Mouse (Mus musculus) layer of hippocampus, adult 8-10 months (tissue): Measurements from ENCODE around the gene Ccdc74a. TPM values are rescaled to one million over a fixed set of nuclear protein-coding genes. Genes with fewer than 3 reads are reported as not detected.
"Not testable (repeated sequence)": the region's sequence is repeated elsewhere in the genome, so short reads cannot be mapped to it uniquely, and the experiment has no call there.

Experiments
- DNase-seq, 2 experiments: peaks; one replicate each; pipeline ENCODE4 v3.0.0; 2022; ENCODE audit warnings: low spot score in 2 of 2
- total RNA-seq, 4 experiments: library from RNA; stranded (reverse); gene quantifications; 2 replicates each; pipeline ENCODE4 v1.2.4; 2022

The Ccdc74a gene
- 10 to 100 TPM; 29.8 to 42.6 (median 41.3) TPM for total RNA-seq

- peak; percentile 51 to 75 for DNase-seq
Observed at GRCm38 (mm10) chr16:17646310-17647114, at the start of gene Ccdc74a. Gene Ccdc74a (plus strand): TSS chr16:17646470.

GRCm38 (mm10) chr16:17600944-17601562 lies 45.2 kb upstream of the Ccdc74a start:
- no peak for DNase-seq

GRCm38 (mm10) chr16:17604941-17605340 lies 41.3 kb upstream of the Ccdc74a start:
- DNase-seq: no peak

DNA sequence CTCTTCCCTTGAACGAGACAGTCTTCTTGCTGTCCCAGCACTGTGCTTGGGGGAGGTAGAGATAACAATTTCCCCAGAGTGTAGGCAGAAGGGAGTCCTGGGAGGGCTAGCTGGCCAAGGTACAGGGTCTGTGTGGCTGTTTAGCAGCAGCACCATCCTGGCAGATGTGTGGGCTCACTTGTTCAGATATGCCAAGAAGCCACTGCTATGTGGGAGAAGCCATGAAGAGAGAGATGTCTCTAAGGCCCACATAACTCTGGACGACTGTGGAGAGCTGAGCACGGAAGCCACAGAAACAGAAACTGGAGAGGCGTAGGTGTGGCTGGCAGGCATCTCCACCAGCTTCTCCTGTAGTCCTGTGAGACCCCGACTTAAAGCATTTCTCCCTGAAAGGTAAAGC lies 40.6 kb upstream of the Ccdc74a start:
- no peak for DNase-seq

- DNase-seq: peak; percentile 18 to 46
Observed at GRCm38 (mm10) chr16:17611383-17611782, 34.9 kb upstream of the Ccdc74a start.

- not testable (repeated sequence) for DNase-seq
Observed at GRCm38 (mm10) chr16:17614740-17615139, 31.5 kb upstream of the Ccdc74a start.

DNA sequence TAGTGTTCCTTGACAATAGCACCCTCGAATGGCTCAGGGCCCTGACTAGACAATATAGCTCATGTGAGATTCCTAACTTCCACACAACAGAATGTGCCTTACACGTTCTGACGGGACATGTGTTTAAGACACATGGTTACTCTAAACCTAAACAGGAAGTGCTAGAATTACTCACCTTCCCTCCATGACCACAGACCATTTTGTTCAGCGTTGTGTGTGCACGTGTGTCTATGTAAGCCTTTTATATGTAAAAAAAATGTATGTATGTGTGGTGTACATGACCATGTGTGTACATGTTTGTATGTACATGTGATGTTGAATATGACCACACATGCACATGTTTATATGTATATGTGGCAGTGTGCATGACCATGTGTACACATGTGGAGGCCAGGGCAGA lies 30.1 kb upstream of the Ccdc74a start:
- DNase-seq: no peak

- peak in 1 of 2 experiments; percentile 43 for DNase-seq
Observed at GRCm38 (mm10) chr16:17617922-17618565, 28.2 kb upstream of the Ccdc74a start.

DNA sequence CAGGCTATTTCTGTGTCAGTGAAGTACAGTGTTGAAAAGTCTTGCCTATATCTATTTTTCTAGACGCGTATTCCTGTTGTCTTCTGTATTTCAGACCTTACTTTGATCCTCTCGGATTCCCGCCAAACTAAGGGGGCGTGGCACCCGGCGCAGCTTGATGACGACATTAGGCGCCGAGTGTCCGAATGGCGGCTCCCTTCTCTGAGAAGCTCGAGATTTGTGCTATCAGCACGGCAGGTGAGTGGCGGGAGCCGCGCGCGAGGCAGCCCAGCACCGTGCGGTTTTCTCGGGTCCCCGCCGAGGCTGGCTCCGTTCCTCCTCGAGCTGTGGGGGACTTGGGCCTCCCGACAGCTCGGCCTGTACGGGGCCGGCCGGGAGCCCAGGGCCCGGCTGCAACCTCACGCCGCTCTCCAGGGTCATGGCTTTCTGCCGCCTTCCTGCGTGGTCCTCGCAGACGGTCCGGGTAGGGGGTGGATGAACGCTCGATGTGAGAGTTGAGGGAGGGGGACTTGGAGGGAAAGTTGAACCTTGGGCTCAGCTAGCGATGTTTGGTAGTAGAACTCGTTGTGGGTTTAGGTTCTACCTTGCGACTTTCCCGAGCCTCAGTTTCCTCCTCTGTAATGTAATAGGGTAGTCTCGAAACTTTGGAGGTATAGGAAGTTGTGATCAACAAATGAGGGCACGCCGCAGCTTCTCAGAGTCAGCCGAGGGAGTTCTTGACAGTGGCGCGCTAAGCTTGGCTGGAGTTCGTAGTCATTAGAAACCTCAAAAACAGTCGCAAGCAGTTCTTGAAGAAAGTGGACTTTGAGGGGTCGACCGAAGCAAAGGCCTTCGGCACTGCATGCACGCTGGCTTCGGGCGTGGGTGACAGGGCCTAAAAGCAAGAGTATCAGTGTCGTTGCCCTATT lies 26.8 kb upstream of the Ccdc74a start, which contains the start of gene Smpd4:
TSS of gene Smpd4 (plus strand) at position 157 of the 908 bp plus-strand sequence.
- peak; percentile 69 to 88 for DNase-seq

- DNase-seq: no peak
Observed at GRCm38 (mm10) chr16:17621936-17622335, 24.3 kb upstream of the Ccdc74a start.

GRCm38 (mm10) chr16:17625488-17626268 lies 20.6 kb upstream of the Ccdc74a start:
- no peak for DNase-seq

GRCm38 (mm10) chr16:17626269-17626555 lies 20.1 kb upstream of the Ccdc74a start:
- no peak for DNase-seq

GRCm38 (mm10) chr16:17632580-17632979 lies 13.7 kb upstream of the Ccdc74a start:
- DNase-seq: no peak

DNA sequence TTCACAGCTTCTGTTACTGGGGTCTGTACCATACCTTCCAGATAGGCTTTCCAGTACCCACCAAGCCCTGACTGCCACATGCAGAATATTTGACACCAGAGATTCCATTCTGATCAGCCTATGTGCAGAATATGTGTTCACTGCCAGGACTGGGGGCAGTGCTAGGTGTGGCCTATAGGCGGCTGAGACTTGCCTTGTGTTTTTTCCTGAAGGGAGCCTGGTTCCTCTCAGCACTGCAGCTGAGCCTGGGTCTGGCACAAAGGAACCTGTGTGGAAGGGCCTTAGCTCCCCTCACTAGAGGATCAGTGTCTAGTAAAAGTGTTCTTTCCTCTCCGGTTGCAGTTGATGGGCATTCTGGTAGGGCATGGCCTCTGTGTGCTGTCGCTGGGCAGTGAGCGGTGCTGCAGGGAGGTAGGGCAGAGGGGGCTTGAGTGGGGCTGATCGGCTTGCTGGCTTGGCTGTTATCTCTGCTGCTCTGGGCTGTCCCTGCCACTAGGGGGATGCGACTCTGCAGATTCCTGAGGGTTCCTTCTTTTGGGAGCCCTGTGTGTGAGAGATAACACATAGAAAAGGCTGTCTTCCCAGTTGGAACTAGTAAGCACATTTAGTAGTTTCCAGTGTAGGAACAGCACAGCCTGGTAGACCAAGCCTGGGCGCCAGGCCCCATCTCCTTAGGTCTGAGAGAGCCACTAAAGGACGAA lies 12.6 kb upstream of the Ccdc74a start:
- no peak for DNase-seq

GRCm38 (mm10) chr16:17636904-17637303 lies 9.4 kb upstream of the Ccdc74a start:
- no peak for DNase-seq

- DNase-seq: no peak
Observed at GRCm38 (mm10) chr16:17637610-17638009, 8.7 kb upstream of the Ccdc74a start.

- DNase-seq: no peak
Observed at GRCm38 (mm10) chr16:17638036-17638628, 8.1 kb upstream of the Ccdc74a start.

DNA sequence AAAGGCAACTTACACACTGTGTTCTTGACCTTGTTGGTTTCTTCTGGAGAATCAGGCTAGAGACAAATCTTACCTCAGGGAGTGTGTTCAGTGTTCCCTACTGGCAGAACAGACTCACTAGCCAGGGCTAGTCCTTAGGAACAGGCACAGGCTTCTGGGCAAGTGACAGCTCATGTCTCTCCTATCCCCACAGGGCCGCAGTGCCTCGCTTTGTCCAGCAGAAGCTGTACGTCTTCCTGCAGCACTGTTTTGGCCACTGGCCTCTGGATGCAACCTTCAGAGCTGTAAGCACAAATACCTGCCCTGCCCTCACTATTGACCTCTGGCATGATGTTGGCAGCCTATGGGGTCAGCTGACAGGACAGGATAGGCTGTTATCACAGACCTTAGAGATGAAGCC lies 7.2 kb upstream of the Ccdc74a start:
- DNase-seq: no peak

DNA sequence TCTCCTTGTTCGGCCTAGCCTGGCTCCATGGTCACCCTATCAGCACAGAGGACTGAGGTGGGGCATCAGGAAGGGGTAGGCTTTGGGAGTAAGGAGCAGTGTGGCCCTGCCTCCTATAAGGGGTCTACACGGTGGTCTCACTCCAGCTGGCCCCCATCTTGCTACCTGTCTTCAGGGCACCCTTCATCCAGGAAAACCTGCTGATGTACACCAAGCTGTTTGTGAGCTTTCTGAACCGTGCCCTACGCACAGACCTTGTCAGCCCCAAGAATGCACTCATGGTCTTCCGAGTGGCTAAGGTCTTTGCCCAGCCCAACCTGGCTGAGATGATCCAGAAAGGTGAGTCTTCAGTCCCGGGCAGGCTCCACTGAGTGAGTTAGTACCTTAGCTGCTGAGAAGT lies 6.3 kb upstream of the Ccdc74a start:
- DNase-seq: no peak

DNA sequence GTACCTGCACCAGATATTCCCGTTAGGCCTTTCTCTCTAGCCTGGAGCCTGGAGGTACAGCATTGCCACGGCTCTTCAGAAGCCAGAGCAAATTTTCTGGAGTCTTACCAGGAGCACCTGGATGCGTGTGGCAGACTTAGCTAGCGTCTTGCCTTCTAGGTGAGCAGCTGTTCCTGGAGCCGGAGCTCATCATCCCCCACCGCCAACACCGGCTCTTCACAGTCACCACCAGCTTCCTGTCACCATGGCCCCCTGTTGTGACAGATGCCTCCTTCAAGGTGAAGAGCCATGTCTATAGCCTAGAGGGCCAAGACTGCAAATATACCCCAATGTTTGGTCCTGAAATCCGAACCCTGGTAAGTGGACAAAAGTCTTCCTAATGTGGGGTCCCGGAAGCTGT lies 5.6 kb upstream of the Ccdc74a start:
- DNase-seq: no peak
